8 mouse cellular contexts compared by ENCODE assay signal in the genomic region with DNA sequence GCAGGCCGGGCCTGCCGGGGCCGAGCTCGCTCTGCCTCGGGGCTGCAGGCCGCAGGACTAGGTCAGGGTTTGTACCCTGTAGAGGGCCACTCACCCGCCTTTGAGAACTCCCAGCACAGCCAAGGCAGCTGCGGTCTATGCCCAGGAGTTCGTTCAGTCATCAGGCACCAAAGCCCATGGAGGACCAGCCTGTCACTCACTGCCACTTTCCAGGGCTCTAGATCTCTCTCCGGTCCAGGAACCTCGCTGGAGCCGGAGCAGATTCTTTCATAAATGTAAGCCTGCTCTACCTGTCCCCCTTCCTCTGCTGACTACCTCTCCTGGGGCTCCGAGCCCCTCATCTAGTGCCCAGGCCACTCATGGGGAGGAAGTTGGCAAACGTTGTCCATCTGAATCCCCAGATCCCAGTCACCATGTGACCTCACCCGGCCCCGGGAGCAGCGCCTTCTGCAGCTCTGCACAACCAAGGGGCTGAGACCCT. TPM values are rescaled to one million over a fixed set of nuclear protein-coding genes. Genes with fewer than 3 reads are reported as not detected.
DNase-seq lines count a peak whose midpoint lies in the region; ATAC-seq lines count a peak whose summit lies in the region.

No protein-coding gene starts in this region.

- peaks cover 18% of the 10 kb centered on the region for H3K4me1 ChIP-seq in embryonic facial prominence, embryonic 13.5 days
- 0 out of 2 replicates have a peak, but pooled peaks cover 3% of the 10 kb centered on the region for H3K4me1 ChIP-seq in intestine, embryonic 14.5 days (replicated peaks; ENCODE audit: control insufficient read depth, insufficient read depth, low read length)
- peaks cover 27% of the 10 kb centered on the region for H3K4me1 ChIP-seq in midbrain, embryonic 15.5 days

- H3K9me3 ChIP-seq in embryonic facial prominence, embryonic 13.5 days, result no peaks in the 10 kb centered on the region
- no peaks in the 10 kb centered on the region for H3K9me3 ChIP-seq in intestine, embryonic 14.5 days (ENCODE audit: control insufficient read depth, low read length)
- no peaks in the 10 kb centered on the region for H3K9me3 ChIP-seq in midbrain, embryonic 15.5 days

- peak overlapping the region; percentile 39; the same call in 1 of the 2 replicates for H3K27ac ChIP-seq in embryonic facial prominence, embryonic 13.5 days
- no peak overlapping the region for H3K27ac ChIP-seq in intestine, embryonic 14.5 days (ENCODE audit: low read depth)
- peak overlapping the region; percentile 93 for H3K27ac ChIP-seq in midbrain, embryonic 15.5 days

- H3K4me2 ChIP-seq in embryonic facial prominence, embryonic 13.5 days, result peak overlapping the region; percentile 95
- peak overlapping the region; percentile 60 for H3K4me2 ChIP-seq in intestine, embryonic 14.5 days (ENCODE audit: low read length)
- peak overlapping the region; percentile 83 for H3K4me2 ChIP-seq in midbrain, embryonic 15.5 days

- peak; percentile 61 for DNase-seq in adrenal gland, adult 2 months
- no peak for DNase-seq in adrenal gland, postnatal 4 days (ENCODE audit: low spot score in 2 of 2)
- peak; percentile 19 for DNase-seq in A20 (ENCODE audit: low read depth, low spot score)
- peak; percentile 73 for DNase-seq in intestine, embryonic 14.5 days (ENCODE audit: low spot score)
- DNase-seq in urinary bladder, postnatal 25 days (ENCODE audit: low spot score), result no peak
- DNase-seq in frontal cortex, postnatal 25 days (ENCODE audit: low spot score in 2 of 2), result no peak

- 2% methylated on average over 17 of the region's 17 CpGs for WGBS in embryonic facial prominence, embryonic 13.5 days
- 4% methylated on average over 17 of the region's 17 CpGs for WGBS in intestine, embryonic 14.5 days
- WGBS in midbrain, embryonic 15.5 days, result 6% methylated on average over 17 of the region's 17 CpGs

- H3K4me3 ChIP-seq in embryonic facial prominence, embryonic 13.5 days, result peak overlapping the region; percentile 74
- H3K4me3 ChIP-seq in intestine, embryonic 14.5 days (ENCODE audit: low read depth, low read length), result peak overlapping the region; percentile 91
- peak overlapping the region; percentile 79 for H3K4me3 ChIP-seq in midbrain, embryonic 15.5 days

- no peak for ATAC-seq in embryonic facial prominence, embryonic 13.5 days (ENCODE audit: insufficient number of reproducible peaks, insufficient read depth, low FRiP score, low TSS enrichment, low read depth)
- ATAC-seq in intestine, embryonic 14.5 days (replicated peaks; ENCODE audit: low FRiP score, low TSS enrichment, low read depth), result no peak
- no peak for ATAC-seq in midbrain, embryonic 15.5 days (replicated peaks)

- peaks cover 58% of the 10 kb centered on the region for H3K36me3 ChIP-seq in embryonic facial prominence, embryonic 13.5 days
- peaks cover 61% of the 10 kb centered on the region for H3K36me3 ChIP-seq in intestine, embryonic 14.5 days (ENCODE audit: control insufficient read depth, insufficient read depth, low read length)
- peaks cover 43% of the 10 kb centered on the region for H3K36me3 ChIP-seq in midbrain, embryonic 15.5 days (replicated peaks)

- no peaks in the 10 kb centered on the region for H3K27me3 ChIP-seq in embryonic facial prominence, embryonic 13.5 days
- H3K27me3 ChIP-seq in intestine, embryonic 14.5 days (replicated peaks; ENCODE audit: control insufficient read depth, insufficient read depth, low read length), result no peaks in the 10 kb centered on the region
- no peaks in the 10 kb centered on the region for H3K27me3 ChIP-seq in midbrain, embryonic 15.5 days (replicated peaks)

- peak overlapping the region; percentile 88 for H3K9ac ChIP-seq in embryonic facial prominence, embryonic 13.5 days
- peak overlapping the region; percentile 44 for H3K9ac ChIP-seq in intestine, embryonic 14.5 days (ENCODE audit: low read length)
- peak overlapping the region; percentile 56 for H3K9ac ChIP-seq in midbrain, embryonic 15.5 days

RNA-seq across cellular contexts. Expression of gene Plekhn1, which starts 0.6 kb away (rescaled TPM):
- 10 to 100 TPM; 18.7 to 23.9 TPM for total RNA-seq in adrenal gland, adult 2 months (2021)
- 62.2 and 69.6 TPM in 2 replicates for polyA plus RNA-seq in adrenal gland, adult 2 months (2012; rRNA removed)
- 10 to 100 TPM; 26.9 to 27.8 TPM for total RNA-seq in adrenal gland, postnatal 4 days (2021)
- 29.9 and 30.7 TPM in 2 replicates for polyA plus RNA-seq in embryonic facial prominence, embryonic 13.5 days (2015; fragmentation: Nextera tagmentation; extraction: Ambion mirVana)
- polyA plus RNA-seq in intestine, embryonic 14.5 days (2014; fragmentation: Nextera tagmentation; extraction: Ambion mirVana), result 19.7 and 20.1 TPM in 2 replicates
- 29.1 and 30.1 TPM in 2 replicates for polyA plus RNA-seq in midbrain, embryonic 15.5 days (2015; fragmentation: Nextera tagmentation; extraction: Ambion mirVana)

RNA-seq across cellular contexts. Expression of gene Noc2l, which starts 1.7 kb away (rescaled TPM):
- 10 to 100 TPM; 42.6 to 47.2 TPM for total RNA-seq in adrenal gland, adult 2 months (2021)
- 46.6 and 60.3 TPM in 2 replicates for polyA plus RNA-seq in adrenal gland, adult 2 months (2012; rRNA removed)
- 10 to 100 TPM; 41.5 to 47.3 TPM for total RNA-seq in adrenal gland, postnatal 4 days (2021)
- 77.8 and 86.3 TPM in 2 replicates for polyA plus RNA-seq in embryonic facial prominence, embryonic 13.5 days (2015; fragmentation: Nextera tagmentation; extraction: Ambion mirVana)
- 102 and 111 TPM in 2 replicates for polyA plus RNA-seq in intestine, embryonic 14.5 days (2014; fragmentation: Nextera tagmentation; extraction: Ambion mirVana)
- 56.6 and 60.4 TPM in 2 replicates for polyA plus RNA-seq in midbrain, embryonic 15.5 days (2015; fragmentation: Nextera tagmentation; extraction: Ambion mirVana)

RNA-seq across cellular contexts. Expression of gene Perm1, which starts 18.4 kb away (rescaled TPM):
- total RNA-seq in adrenal gland, adult 2 months (2021), result 10 to 100 TPM in 1 of 2 experiments, 1 to 10 TPM in 1; 3.9 to 10.2 TPM
- 2.4 and 2.6 TPM in 2 replicates for polyA plus RNA-seq in adrenal gland, adult 2 months (2012; rRNA removed)
- 1 to 10 TPM; 4.1 to 4.7 TPM for total RNA-seq in adrenal gland, postnatal 4 days (2021)
- polyA plus RNA-seq in embryonic facial prominence, embryonic 13.5 days (2015; fragmentation: Nextera tagmentation; extraction: Ambion mirVana), result 0.62 and 1.1 TPM in 2 replicates
- polyA plus RNA-seq in intestine, embryonic 14.5 days (2014; fragmentation: Nextera tagmentation; extraction: Ambion mirVana), result 0.51 and 0.54 TPM in 2 replicates
- polyA plus RNA-seq in midbrain, embryonic 15.5 days (2015; fragmentation: Nextera tagmentation; extraction: Ambion mirVana), result 2.2 and 2.4 TPM in 2 replicates

RNA-seq across cellular contexts. Expression of gene Samd11, which starts 21.4 kb away (rescaled TPM):
- 1 to 10 TPM; 1.7 to 2.2 TPM for total RNA-seq in adrenal gland, adult 2 months (2021)
- polyA plus RNA-seq in adrenal gland, adult 2 months (2012; rRNA removed), result 2.2 and 2.9 TPM in 2 replicates
- total RNA-seq in adrenal gland, postnatal 4 days (2021), result 1 to 10 TPM; 5.9 to 8.0 TPM
- polyA plus RNA-seq in embryonic facial prominence, embryonic 13.5 days (2015; fragmentation: Nextera tagmentation; extraction: Ambion mirVana), result 0.62 and 0.66 TPM in 2 replicates
- polyA plus RNA-seq in intestine, embryonic 14.5 days (2014; fragmentation: Nextera tagmentation; extraction: Ambion mirVana), result 0.20 and 0.42 TPM in 2 replicates
- polyA plus RNA-seq in midbrain, embryonic 15.5 days (2015; fragmentation: Nextera tagmentation; extraction: Ambion mirVana), result 4.8 and 5.5 TPM in 2 replicates

RNA-seq across cellular contexts. Expression of gene AW011738, which starts 31.0 kb away (rescaled TPM):
- 1 to 10 TPM; 2.7 to 7.2 TPM for total RNA-seq in adrenal gland, adult 2 months (2021)
- 1.7 and 2.6 TPM in 2 replicates for polyA plus RNA-seq in adrenal gland, adult 2 months (2012; rRNA removed)
- total RNA-seq in adrenal gland, postnatal 4 days (2021), result 1 to 10 TPM; 3.7 to 4.8 TPM
- 2.3 and 2.9 TPM in 2 replicates for polyA plus RNA-seq in embryonic facial prominence, embryonic 13.5 days (2015; fragmentation: Nextera tagmentation; extraction: Ambion mirVana)
- 0.69 and 1.1 TPM in 2 replicates for polyA plus RNA-seq in intestine, embryonic 14.5 days (2014; fragmentation: Nextera tagmentation; extraction: Ambion mirVana)
- polyA plus RNA-seq in midbrain, embryonic 15.5 days (2015; fragmentation: Nextera tagmentation; extraction: Ambion mirVana), result 4.0 and 4.9 TPM in 2 replicates

Comparison
In these comparisons a context has a peak if more than half of its experiments do, and no peak if none do; other contexts are left out.
1. DNase-seq: peak in adrenal gland, adult 2 months (single experiment), A20 (single experiment) and intestine, embryonic 14.5 days (single experiment); none in adrenal gland, postnatal 4 days (0 of 2), urinary bladder, postnatal 25 days (single experiment) and frontal cortex, postnatal 25 days (0 of 2).
2. Peak in every context shown above with its lines, with median percentiles within 50 percentile points of each other: H3K4me2 ChIP-seq, H3K4me3 ChIP-seq and H3K9ac ChIP-seq.